Mouse (Mus musculus) lung, postnatal 10 days (tissue): ENCODE measurements around the gene Arhgef3.
A peak's percentile ranks its signal among the peaks of the same experiment; 100 is the strongest.

ENCODE experiments used
- DNase-seq: peaks from one replicate; pipeline ENCODE4 v3.0.0; 2021

Gene Arhgef3

DNA sequence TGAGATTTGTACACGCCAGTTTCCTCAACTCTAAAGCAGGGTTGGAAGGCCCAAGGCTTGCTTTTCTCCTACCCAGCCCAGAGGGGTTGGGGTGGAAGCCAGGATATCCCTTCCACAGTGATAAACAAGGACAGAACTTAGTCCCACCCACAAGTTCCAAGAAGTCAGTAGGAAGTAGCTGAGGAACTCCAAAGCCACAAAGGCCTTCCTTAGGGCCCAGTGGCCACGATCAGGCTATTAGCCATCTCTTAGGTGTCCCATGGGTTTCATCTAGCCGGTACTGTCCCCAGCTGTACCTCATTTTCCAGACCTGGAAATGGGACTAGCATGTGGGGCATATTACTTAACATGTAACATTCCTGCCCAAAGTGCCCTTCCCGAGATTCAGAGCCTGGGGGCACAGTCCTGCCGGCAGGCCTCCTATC, 236.4 kb downstream of the Arhgef3 start:
- peak; percentile 76 for DNase-seq

DNA sequence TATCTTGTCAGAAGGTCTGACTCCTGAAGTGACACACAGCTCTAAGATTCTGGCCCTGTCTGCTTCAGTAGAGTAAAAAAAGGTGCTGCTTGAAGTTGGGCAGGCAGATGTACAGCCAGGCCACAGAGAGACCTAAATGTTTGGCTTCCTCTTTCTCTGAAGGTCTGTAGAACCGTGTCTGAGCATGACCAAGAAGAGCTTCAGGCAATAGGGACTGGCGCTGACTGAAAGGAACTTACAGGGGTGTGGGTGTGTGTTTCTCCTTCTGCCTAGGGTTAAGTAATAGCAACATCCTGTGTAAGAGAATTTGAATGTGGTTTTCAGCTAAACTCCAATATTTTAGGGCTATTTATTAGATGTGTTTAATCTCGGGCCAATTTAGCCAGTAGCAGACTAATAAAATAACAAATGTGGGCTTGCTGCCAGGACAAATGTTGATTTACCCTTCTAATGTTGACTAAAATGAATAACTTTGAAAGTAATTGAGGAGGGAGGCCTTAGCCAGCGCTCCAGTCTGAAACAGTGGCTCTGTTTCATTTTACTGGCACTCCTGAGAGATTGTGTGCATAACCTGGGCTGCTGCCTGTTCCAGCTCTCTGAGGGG, 236.9 kb downstream of the Arhgef3 start:
- DNase-seq, result peak; percentile 68

DNA sequence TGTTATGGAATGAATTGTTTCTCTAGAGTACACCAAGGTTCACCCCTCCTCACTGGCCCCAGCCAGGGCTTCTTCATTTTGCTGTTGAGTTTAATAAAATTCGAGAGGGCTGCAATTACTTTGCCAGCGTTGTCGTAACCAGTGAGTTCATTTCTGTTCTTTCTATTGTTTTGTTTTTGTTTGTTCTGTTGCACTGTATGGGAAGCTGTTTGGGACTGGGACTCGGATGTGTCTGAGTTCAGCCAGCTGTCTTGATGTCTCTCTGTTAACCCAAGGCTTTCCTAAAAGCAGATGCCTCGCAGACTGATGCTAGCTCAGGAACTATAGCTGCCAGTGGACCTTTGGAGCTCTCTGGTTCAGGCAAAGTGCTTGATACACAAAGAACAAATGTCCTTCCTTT, 237.8 kb downstream of the Arhgef3 start:
- peak; percentile 21 for DNase-seq

DNA sequence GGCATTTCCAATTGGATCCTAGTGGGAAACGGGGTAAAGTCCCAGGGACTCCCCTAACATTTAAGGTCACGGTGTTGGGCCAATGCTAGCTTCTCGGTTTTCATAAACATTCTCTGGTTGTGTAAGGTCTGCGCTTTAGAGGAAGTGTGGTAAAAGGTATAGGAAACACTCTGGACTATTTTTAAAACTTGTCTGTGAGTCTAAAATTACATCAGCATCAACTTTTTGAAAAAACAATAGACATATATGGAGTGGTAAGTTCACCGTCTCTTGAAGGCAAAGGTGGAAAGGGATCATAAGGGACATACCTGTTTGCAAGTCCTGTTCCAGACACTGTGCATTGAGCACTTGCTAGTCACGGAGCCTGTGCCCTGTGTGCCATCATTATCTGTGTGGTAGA, 240.5 kb downstream of the Arhgef3 start:
- DNase-seq, result no peak

DNA sequence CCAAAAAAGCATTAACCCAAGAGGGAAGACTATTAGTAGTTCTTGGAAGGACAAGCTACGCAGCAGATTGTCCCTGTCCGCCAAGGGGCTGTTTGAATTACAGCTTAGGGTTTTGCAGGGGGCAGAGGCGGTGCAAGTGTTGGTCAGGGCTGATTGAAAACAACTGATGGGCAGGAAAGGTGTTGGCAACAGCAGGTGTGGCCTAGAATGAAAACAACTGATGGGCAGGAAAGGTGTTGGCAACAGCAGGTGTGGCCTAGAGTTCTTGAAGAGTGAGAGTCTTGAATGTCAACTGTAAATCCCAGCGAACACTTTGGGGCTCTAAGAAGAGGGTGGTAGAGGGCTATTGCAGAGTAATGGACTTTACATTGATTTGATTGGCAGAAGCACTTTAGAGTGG, 241.2 kb downstream of the Arhgef3 start:
- peak; percentile 7 for DNase-seq

DNA sequence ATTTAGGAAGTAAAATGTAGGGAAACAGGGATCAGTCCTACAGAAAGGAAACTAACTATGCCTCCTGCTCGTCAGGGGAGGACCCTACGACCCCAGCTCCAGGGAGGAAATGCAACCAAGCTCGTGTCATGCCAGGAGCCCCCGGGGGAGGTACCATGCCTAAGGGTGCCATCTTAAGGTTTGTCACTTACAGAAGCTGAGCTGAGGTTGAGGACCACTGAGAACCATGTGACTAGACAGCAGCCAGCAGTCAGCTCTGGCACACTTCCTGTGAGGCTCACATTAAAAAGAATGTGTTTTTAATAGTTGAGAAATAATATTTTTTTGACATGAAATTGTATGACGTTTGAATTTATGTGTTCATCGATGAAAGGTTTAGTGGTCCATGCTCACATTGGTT, 242.4 kb downstream of the Arhgef3 start:
- DNase-seq, result no peak

DNA sequence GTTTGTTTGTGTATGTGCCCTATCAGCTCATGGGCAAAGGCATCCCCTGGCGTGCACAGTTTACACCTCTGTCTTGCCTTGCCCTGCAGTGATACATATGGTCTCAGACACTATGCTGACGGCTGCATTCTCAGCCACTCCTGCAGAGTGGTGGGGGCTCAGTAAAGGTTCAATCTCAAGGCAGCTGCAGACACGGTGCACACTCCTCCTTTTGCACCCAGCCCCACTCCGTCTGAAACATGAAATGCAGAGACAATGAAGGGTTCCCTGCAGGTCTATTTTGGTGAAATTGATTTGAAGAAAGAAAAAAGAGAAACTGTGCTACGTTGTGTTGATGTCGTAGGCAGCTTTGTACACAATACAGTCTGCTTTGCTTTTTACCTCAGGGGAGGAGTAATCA, 243.5 kb downstream of the Arhgef3 start:
- no peak for DNase-seq

DNA sequence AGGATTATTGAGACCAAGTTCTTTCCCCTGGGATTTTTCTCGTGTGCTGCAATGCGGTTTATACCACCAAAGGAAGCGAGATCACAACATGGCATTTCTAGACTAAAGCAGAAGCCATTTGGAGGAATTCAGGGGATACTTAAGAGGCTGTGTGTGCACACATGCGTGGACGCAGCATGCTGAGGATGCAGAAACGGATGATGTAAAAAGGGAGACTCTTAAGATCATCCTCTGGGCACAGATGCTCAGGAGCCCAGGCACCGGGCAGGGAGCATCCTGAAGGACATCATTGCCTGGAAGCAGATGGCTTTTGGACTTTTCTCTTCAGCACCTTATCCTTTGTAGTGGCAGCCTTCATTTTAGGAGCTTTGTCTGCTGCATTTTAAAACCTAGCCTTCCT, 246.2 kb downstream of the Arhgef3 start:
- DNase-seq, result no peak

DNA sequence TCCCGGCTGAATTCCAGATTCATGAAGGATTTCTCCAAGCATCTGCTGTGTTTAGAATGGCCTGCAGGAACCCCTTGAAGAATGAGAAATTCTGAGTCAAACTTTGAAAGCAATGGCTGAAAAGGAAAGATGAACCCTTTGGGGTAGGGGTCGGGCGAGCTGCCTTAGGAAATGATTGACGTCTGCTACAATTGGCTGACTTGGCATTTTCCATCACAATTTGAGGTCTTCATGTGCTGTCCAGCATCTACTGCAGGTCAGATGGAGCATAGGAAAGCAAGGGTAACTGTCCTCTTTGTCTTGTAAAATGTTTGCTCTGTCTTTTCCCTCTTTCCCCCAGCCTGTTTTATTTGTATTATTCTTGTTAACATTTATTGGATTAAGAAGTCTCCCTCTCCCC, 246.8 kb downstream of the Arhgef3 start:
- DNase-seq, result no peak

DNA sequence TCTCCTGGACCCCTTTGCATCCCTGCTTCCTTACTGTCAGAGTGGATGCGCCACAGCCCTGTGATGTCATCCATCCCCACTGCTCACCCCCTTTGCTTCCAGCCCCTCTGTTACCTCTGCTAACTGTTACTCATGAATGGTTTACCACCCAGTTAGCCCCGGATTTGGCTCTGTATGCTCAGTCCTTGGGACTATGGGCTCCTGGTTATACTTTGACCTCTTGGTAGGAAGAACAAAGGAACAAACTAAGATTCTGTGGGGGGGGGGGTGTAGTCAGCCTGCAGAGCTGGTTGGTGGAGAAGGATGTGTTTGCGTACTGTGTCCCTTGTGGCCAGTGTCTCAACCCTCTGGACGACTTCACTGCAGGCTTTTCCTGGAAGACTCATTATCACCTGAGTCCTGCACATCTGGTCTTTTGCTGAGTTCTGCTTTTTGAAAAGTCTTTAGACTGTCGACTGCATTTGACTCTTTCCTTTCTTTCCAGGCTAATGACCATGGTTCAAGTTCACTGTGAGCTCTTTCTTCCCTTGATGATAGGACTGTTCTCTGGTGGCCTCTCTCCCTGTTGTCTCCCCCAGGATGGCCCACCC, 250.1 kb downstream of the Arhgef3 start:
- no peak for DNase-seq

DNA sequence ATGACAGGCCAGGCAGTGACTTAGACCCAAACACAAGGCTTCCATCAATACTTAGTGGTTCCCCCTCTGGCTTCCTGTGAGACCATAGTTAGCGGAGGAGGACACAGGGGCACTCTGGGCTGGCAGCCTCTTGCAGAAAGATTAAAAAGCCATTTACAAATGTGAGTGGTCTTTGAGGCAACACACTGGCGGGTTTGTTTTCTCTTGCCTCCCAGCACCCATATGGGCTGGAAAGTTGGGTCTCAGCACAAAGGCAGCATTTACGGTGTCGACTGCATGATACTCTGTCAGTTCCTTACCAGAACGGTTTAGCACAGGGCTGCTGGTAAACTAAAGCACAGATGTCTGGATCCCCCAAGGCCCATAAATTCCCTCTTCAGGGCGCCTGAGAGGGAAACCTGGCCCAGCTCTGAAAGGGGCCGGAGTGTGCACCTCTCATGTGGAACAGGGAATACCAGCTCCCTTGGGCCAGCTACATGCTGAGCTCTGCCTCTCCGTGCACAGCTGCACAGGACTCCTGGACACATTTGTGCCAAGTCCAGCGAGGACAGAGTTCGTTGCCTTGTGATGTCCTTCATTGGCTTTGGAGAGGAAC, 252.5 kb downstream of the Arhgef3 start:
- no peak for DNase-seq

DNA sequence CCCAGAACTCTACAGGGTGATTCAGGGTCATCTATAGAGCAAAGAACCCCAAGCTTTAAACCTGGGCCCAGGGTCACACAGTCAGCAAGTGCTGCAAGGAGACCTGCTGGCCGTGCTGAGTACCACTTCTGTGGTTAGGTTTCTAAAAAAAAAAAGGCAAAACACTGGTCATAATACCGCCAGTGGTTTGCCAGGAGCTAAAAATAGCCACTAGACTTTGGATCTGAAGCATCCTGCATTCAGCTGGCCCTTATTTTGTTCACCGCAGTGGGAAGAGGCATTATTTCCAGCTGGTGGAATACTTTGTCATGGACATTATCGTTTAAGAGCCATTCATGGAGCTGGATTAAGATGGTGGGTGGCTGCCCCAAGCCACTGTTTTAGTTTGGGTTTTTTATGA, 253.9 kb downstream of the Arhgef3 start:
- DNase-seq, result no peak

DNA sequence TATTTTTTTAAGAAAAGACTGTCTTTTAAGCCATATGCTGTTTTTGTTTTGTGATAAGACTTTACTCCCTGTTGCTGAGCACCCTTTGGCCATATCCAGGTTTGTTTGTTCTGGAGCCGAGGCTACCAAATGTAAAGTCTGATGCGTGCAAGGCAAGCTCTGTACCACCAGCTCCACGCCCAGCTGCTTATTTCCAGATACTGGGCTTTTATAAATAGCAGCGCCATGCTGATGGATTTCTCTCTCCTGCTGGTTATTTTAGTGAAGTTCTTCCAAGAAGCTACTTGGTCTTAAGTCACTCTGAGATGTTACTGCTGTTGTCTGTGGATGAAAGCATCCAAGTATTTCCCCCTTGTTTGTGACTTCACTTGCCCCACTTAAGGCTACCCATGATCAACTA, 254.8 kb downstream of the Arhgef3 start:
- no peak for DNase-seq

DNA sequence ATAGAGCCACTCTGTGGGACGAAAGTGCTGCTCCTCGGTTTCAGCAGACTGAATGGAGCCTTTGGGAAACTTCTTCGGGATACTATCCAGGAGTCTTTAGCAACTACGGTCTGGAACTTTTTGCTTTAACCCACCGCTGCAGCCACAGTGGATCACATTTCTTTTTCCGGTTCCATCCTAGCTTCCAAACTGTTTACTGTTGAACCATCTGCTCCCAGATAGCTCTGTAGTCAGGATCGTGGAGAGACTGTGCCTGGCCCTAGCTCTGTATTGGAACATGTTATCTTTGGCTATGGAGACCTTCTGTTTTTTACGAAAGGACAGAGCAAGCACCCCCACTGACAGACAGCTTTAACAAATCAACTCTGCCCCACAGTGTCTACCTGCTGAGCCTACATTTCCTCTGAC, 257.0 kb downstream of the Arhgef3 start:
- no peak for DNase-seq

DNA sequence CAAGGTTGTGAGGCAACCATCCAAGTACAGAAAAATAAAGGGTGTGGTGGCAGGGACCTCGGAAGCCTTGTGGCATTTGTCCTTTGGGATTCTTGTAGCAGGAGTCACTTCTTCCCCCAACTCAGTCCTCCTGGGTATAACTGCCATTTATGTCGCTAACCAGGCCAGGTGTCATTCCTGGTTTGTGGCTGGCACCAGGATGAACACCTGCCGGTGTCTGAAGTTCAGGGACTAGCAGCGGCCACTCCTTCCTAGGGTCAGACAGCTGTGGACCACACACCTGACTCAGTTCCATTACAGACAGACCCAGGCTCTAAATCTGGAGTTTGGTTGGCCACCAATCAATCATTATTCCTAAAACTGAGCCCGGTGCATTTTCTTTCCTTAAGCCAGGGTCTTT, 258.8 kb downstream of the Arhgef3 start:
- DNase-seq, result no peak

DNA sequence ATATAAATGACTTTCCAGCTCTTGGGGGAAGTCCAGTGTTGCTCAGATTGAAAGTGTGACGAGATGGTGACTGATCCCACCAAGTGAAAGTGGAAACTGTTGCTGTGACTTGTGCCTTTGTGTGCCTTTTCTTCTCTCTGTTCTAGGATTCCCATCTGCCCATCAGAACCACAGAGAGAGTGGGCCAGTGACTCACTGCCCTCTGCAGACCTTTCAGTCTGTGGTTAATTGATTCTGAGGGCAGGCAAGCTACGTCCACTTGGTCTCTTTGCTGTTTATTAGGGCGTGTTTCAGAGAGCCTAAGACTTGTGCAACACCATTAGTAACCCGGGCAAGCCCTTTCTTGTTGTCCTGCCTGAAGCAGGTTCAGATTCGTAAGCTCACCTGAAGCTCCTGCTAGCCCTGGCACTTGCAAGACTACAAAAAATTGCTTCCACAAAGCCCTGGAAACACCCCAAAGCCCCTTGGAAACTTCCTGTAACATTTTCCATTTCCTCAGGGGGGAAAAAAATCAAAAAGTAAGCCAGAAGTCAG, 261.5 kb downstream of the Arhgef3 start:
- no peak for DNase-seq

DNA sequence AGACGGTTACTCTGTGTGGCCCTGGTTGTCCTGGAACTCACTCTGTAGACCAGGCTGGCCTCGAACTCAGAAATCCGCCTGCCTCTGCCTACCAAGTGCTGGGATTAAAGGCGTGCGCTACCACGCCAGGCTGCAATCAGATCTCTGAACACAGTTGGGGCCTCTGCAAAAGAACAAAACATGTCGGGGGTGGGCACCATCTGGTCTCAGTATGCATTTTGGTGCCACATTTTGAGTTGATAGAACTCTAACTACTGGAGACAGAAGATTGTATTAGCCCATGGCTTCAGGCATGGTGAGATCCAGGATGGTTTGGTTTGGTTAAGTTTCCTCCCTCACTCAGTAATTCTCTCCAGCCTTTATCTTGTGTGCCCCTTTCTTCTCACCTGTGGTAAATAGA, 264.0 kb downstream of the Arhgef3 start:
- DNase-seq, result no peak

DNA sequence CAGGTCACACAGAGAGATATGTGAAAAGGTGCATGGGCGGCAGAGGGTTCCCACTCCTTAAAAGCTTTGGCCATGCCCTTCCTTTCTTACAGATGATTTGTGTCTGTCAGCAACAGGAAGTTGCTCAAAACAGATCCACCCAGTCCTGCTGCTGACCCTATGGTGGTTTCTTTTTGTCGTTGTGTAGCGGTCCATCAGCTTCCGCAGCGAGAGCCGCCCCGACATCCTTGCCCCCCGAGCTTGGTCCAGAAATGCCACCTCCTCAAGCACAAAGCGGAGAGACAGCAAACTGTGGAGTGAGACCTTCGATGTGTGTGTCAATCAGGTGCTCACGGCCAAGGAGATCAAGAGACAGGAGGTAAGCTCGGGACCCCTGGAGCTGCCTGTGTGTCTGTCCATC, 264.7 kb downstream of the Arhgef3 start:
- DNase-seq, result peak; percentile 52

DNA sequence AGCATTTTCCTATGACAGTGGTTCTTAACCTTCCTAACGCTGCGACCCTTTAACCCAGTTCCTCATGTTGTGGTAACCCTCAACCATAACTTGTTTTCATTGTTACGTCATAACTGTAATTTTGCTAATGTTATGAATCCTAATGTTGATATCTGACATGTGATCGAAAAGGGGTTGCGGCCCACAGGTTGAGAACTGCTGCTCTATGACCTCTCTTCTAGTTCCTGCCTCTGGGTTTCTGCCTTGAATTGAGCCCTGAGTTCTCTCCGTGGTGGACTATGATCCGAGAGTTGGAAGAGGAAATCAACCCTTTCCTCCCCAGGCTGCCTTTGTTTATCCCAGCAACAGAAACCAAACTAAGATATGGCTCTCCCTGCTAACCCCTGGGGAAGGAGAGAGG, 266.8 kb downstream of the Arhgef3 start:
- DNase-seq, result no peak

DNA sequence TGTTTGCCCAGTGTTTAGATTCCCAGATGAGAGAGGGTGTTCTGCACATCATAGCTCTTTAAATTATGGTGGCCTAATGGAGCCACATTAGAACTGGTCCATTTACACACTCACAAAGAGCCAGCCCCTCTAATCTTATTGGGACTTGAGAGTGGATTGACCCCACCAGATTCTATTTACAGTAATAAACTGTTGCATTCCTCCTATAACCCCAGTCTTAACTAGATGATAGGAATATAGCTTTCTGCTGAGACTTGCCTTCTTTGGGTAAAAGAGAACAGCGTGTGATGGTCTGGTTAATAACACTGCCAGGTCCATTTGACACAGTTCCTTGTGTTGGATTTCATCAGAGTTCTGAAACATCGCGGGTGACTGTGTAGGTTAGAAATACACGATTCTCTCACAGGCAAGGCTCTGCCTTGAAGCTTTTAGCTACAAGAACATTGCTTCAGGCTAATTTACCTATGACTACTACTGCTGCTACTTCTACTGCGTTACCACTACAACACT, 268.7 kb downstream of the Arhgef3 start:
- DNase-seq, result no peak

DNA sequence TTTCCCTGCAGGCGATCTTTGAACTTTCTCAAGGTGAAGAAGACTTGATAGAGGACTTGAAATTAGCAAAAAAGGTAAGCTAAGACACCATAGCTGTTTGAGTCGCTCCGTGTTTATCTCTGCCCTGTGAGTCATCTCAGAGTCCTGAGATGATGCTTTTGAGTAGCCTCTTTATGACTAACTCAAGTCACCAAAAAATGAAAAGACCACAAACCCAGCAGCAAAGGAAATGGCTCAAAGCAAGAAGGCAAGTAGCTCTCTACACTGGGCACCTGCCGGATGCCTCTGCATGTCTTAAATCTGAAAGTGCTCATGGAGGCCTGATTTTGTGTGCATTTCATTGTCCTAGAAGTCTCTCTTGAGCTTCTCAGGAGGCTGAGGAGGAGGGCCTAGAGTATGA, 269.4 kb downstream of the Arhgef3 start:
- no peak for DNase-seq

DNA sequence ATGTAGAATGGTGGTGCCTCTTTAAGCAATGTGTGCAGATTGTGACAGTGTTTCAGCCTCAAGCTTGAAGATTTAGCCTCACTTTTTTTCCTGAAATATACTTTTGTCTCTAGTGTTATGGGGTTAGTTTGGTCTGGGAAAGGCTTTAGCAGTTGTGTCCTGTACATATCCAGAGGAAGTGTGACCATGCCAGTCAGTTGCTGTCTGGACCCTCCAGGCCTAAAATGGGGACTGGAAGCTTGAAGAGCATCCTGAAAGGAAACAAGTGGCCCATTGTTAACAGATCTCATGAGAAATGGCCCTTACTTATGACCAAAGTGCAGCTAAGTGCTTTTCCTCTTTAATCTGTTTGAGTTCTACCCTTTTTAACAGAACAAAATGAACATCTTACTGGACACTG, 273.9 kb downstream of the Arhgef3 start:
- no peak for DNase-seq

DNA sequence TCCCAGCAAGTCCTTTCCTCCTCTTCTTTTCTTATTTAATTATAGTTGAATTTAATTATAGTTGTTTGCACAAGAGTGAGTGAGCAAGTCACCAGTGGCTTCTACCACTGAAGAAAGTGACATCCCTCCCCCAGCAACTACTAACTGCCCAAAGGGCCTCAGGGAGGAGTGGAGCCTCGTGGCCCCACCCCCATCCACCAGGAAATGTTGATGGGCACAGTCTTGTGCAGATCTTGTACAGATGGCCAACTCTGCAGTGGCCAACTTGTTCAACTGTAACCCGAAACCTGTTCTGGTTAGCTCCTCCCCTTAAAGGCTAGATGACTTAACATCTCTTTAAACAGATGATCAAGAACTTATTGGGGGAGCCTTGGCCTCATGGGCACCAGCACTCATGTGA, 275.0 kb downstream of the Arhgef3 start:
- DNase-seq, result no peak

DNA sequence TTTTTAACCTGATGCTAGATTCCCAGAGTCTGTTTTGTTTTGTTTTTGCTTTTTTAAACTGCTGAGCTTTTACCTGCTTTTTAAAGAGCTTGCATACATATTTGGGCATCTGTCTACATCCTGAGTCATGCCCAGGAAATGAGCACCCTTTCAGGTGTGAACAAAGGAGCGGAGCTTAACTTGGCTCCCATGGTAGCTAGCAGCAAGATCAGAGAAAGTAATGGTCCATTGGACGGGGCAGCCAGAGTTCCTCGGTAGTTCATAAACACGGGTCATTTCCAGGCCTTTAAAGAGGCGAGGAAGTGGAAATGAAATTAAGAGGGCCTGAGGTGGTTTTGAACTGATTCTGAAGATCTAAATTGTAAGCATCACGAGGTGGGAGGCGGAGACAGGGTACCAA, 276.0 kb downstream of the Arhgef3 start:
- DNase-seq, result no peak
